Mouse (Mus musculus) liver, embryonic 13.5 days (tissue): ENCODE data around the gene Cnnm2. TPM values are rescaled to one million over a fixed set of nuclear protein-coding genes. Genes with fewer than 3 reads are reported as not detected.

Source experiments
- ATAC-seq: fragments of 200-750 bp; cut with Nextera tagmentation; 2 replicates; pipeline ENCODE4 v1.8.0; 2017; ENCODE audit warnings: low read depth, mild to moderate bottlenecking, moderate number of reproducible peaks, moderate library complexity
- DNase-seq: peaks from one replicate; pipeline ENCODE4 v3.0.0; 2022
- H3K27ac ChIP-seq: fragments of 300-500 bp; sonication (generic); 2 replicates; pipeline ENCODE4 v1.5.1; 2015; ENCODE audit warnings: moderate library complexity, mild to moderate bottlenecking, inconsistent platforms
- H3K27me3 ChIP-seq: fragments of 300-500 bp; sonication (generic); 2 replicates; pipeline ENCODE4 v1.6.1; 2015; ENCODE audit warnings: mild to moderate bottlenecking, inconsistent platforms
- H3K36me3 ChIP-seq: fragments of 300-500 bp; sonication (generic); 2 replicates; pipeline ENCODE4 v1.6.1; 2015; ENCODE audit warnings: mild to moderate bottlenecking, inconsistent platforms
- H3K4me1 ChIP-seq: fragments of 300-500 bp; sonication (generic); replicated peaks from 2 replicates; pipeline ENCODE4 v1.6.1; 2015; ENCODE audit warnings: inconsistent platforms
- H3K4me2 ChIP-seq: fragments of 300-500 bp; sonication (generic); 2 replicates; pipeline ENCODE4 v1.6.1; 2015; ENCODE audit warnings: inconsistent platforms, mild to moderate bottlenecking, moderate library complexity
- H3K4me3 ChIP-seq: fragments of 300-500 bp; sonication (generic); replicated peaks from 2 replicates; pipeline ENCODE4 v1.5.1; 2015; ENCODE audit warnings: mild to moderate bottlenecking, inconsistent platforms
- H3K9ac ChIP-seq: fragments of 300-500 bp; sonication (generic); 2 replicates; pipeline ENCODE4 v1.6.1; 2015; ENCODE audit warnings: mild to moderate bottlenecking, inconsistent platforms
- H3K9me3 ChIP-seq: fragments of 300-500 bp; sonication (generic); replicated peaks from 2 replicates; pipeline ENCODE4 v1.6.1; 2016; ENCODE audit warnings: inconsistent platforms
- WGBS: fragments of 180-500 bp; shearing (Covaris S2); methylation state at CpG from one replicate; pipeline ENCODE4 v1.1.7; 2015; ENCODE audit not compliant: insufficient replicate concordance; 5-methylcytosine and 5-hydroxymethylcytosine counted together
- polyA plus RNA-seq: library from polyadenylated mRNA; unstranded; fragments of >200 nt; fragmentation: Nextera tagmentation; extraction: Ambion mirVana; gene quantifications from 2 replicates; pipeline ENCODE4 v1.2.1, GENCODE M21; 2015

The Cnnm2 gene
- polyA plus RNA-seq, 1 experiment from 2014 or later = 1.2 TPM

DNA sequence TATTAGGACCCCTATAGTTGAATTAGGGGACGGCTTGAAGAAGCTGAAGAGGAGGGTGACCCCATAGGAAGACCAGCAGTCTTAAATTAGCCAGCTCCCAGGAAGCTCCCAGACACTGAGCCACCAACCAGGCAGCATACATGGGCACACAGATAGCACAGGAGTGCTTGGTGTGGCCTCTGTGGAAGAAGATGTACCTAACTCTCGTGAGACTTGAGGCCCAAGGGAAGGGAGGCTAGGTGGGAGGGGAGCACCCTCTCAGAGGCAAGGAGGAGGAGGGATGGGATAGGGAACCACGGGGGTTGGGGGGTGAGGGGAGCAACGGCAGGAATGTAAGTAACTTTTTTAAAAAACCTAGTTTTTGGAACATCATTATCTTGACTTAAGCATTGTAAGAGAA is 165.0 kb downstream of the Cnnm2 start:
- H3K9me3 ChIP-seq = no peaks in the 10 kb centered on the region
- H3K9ac ChIP-seq = peak overlapping the region; percentile 37
- H3K4me1 ChIP-seq = peaks cover 43% of the 10 kb centered on the region
- H3K4me2 ChIP-seq = no peak overlapping the region
- peak overlapping the region; percentile 72 for H3K27ac ChIP-seq
- no peak overlapping the region for H3K4me3 ChIP-seq
- no peaks in the 10 kb centered on the region for H3K27me3 ChIP-seq
- DNase-seq (no peak), ATAC-seq (peak; percentile 87)
- peaks cover 4% of the 10 kb centered on the region; the same call in 1 of the 2 replicates for H3K36me3 ChIP-seq
- whole genome bisulfite sequencing = 44% methylated on average over 4 of the region's 4 CpGs

DNA sequence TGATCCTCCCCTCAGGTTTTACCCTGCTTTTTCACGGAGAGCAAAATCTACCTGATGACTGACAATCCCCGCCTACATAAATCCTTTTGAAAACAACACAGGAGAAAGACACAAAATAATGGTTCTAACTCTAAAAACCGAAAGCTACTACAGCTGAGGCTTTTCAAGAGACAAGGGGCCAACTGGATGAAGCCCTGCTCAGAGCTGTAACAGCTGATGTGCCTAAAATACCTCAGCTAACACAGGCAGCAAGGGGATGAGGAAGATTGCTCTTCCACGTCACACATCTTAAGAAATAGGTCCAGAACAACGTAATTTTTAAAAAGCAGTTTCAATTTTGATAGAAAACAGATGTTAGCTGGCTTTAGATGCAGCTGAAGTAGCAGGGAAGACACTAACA is 165.6 kb downstream of the Cnnm2 start:
- DNase-seq (no peak), ATAC-seq (no peak)
- Histone ChIP-seq H3K36me3 (peaks cover 4% of the 10 kb centered on the region; the same call in 1 of the 2 replicates), H3K4me2 (no peak overlapping the region), H3K27ac (no peak overlapping the region), H3K9ac (no peak overlapping the region), H3K4me1 (peaks cover 46% of the 10 kb centered on the region), H3K27me3 (no peaks in the 10 kb centered on the region), H3K9me3 (no peaks in the 10 kb centered on the region), H3K4me3 (no peak overlapping the region)
- 63% methylated on average over 5 of the region's 5 CpGs for WGBS

DNA sequence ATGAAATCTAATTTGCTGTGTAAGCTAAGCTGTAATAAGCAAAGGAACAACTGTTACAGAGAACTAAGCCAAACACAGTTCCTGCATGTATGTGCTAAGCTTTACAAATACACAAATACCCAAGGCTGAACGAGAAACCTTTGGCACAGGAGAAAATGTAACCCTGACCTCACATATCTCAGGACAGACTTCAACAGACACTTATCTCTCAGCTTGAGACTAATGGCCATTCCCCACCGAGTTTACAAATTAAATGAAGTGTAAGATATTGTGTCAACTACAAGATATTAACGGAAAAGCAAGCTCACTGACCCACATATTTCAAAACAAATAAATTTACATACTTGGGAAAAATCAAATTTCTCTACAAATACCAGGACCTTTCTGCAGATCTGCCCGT is 166.7 kb downstream of the Cnnm2 start:
- Histone ChIP-seq H3K9ac (no peak overlapping the region), H3K4me3 (no peak overlapping the region), H3K9me3 (no peaks in the 10 kb centered on the region), H3K4me2 (no peak overlapping the region), H3K27ac (no peak overlapping the region), H3K36me3 (peaks cover 4% of the 10 kb centered on the region; the same call in 1 of the 2 replicates), H3K27me3 (no peaks in the 10 kb centered on the region), H3K4me1 (peaks cover 55% of the 10 kb centered on the region)
- no peak for DNase-seq
- no peak for ATAC-seq
- WGBS = 48% methylated on average over 4 of the region's 4 CpGs

DNA sequence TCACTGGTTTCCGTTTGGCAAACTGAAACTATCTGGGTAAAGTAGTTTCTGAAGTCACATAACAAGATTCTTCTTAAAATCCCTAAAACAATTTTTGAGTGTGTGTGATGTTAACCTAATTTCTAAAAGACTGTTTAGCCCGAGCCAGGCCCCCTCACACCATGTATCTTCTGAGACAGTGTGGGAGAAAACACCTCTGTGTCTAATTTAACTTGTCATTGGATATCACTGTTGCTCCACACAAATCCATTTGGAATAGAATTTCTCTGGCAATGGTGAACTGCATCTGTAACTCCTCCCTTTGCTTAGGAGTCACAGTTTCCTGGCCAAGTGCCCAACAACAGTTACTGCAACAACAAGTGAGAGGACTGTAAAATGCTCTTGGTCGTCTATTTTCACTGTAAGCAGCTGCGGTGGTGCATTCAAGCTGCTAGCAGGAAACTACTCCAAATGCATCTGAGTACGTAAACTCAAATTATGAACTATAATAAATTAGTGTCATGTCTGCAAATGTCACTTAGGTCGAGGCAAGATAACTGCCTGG is 167.7 kb downstream of the Cnnm2 start:
- no peak overlapping the region for H3K9ac ChIP-seq
- H3K27me3 ChIP-seq = no peaks in the 10 kb centered on the region
- H3K9me3 ChIP-seq = no peaks in the 10 kb centered on the region
- H3K4me2 ChIP-seq = no peak overlapping the region
- no peak overlapping the region for H3K4me3 ChIP-seq
- 71% methylated on average over 6 of the region's 6 CpGs for WGBS
- no peaks in the 10 kb centered on the region for H3K36me3 ChIP-seq
- H3K4me1 ChIP-seq = peaks cover 63% of the 10 kb centered on the region
- DNase-seq (no peak), ATAC-seq (no peak)
- no peak overlapping the region for H3K27ac ChIP-seq

Other genes with a start within 250 kb of the Cnnm2 start
- 29.8 and 32.1 TPM in 2 replicates for gene Arl3, start 188.4 kb upstream of the Cnnm2 start, polyA plus RNA-seq
- gene Sfxn2, start 188.2 kb upstream of the Cnnm2 start, polyA plus RNA-seq = 18.3 and 19.8 TPM in 2 replicates
- 14.9 and 17.3 TPM in 2 replicates for gene Wbp1l, start 162.5 kb upstream of the Cnnm2 start, polyA plus RNA-seq
- 0.07 TPM in 1 of 2 replicates, not detected in the other for gene Cyp17a1, start 88.4 kb upstream of the Cnnm2 start, polyA plus RNA-seq
- 6.6 and 7.1 TPM in 2 replicates for gene Borcs7, start 71.7 kb upstream of the Cnnm2 start, polyA plus RNA-seq
- gene As3mt, start 54.1 kb upstream of the Cnnm2 start, polyA plus RNA-seq = 17.7 and 20.4 TPM in 2 replicates